Mouse (Mus musculus) erythroid progenitor cell, adult 5-6 weeks (primary cell): ENCODE results near the gene Map1b. TPM values are rescaled to one million over a fixed set of nuclear protein-coding genes. Genes with fewer than 3 reads are reported as not detected.

ENCODE experiments used
- ATAC-seq: replicated peaks from 2 replicates; pipeline ENCODE4 v1.8.0; 2016; ENCODE audit warnings: moderate number of reproducible peaks, mild to moderate bottlenecking, moderate TSS enrichment, inconsistent platforms; ENCODE audit not compliant: poor library complexity, low FRiP score, severe bottlenecking
- total RNA-seq, 2 experiments: library from RNA; stranded (forward) in 1 of 2; stranded (reverse) in 1 of 2; fragments of 150-400 nt in 1 of 2; fragments of 186-747, 209-891 nt in 1 of 2; gene quantifications; 2 replicates each; pipeline versions ENCODE4 v1.2.3 to v1.2.4; 2015 to 2017; ENCODE audit warnings: low replicate concordance in 2 of 2

The Map1b gene
- total RNA-seq, 2 experiments from 2014 or later: not detected

GRCm38 (mm10) chr13:99537908-99538513 is 21.7 kb upstream of the Map1b start:
- ATAC-seq: no peak

- ATAC-seq: no peak
Measured at GRCm38 (mm10) chr13:99528456-99528855, 12.1 kb upstream of the Map1b start.

DNA sequence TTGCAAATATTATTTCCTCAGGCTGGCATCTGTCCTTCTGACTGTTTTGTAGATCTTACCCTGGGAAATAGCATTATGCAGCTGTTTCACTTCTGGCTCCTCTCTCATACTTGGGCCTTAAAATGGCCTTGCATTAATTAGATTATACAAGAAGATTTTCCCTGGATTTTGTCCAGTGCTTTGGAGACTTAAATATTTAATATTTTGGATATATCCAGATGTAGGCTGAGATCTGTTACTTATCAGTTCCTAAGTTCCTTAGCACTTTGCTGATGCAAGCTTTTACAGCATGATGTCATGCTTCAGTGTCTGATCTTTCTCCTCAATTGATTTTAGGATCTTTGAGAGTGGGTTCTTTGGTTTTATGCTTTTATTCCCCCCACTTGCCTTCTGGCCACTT is 11.6 kb upstream of the Map1b start:
- ATAC-seq: no peak

- ATAC-seq: no peak
Measured at GRCm38 (mm10) chr13:99525491-99525890, 9.2 kb upstream of the Map1b start.

- ATAC-seq: no peak
Measured at GRCm38 (mm10) chr13:99517836-99518235, 1.5 kb upstream of the Map1b start.

GRCm38 (mm10) chr13:99515736-99516447 is 448 bp downstream of the Map1b start:
- no peak for ATAC-seq

DNA sequence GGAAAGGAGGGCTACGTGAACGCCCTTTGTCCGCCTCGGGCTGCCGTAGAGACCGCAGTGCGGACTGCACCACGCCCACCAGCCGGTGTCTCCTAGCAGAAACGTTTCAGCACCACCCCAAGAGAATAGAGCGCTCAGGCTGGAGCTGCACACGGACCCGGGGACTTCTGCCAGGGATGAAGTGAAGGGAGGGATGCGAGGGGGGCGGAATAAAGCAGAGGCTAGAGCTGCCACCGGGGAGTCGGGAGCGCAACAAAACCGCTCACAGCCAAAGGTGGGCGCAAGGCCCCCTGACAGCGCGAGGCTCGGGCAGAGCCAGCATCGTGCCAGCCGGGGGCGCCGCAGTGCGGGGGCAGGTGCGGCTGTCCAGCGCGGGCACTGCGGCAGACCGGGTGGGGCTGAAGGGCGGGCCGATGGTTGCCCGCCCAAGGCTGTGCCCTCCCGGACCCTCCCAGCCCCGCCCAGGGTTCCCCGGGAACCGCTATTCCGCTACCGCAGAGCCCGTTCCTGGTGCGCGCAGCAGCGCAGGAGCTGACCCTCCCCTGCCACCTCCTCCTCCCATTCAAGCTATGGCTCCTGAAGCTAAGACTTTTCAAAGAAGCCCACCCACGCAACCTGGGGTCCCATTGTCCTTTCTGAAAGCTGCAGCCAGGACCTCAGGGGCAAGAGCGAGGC is 1.3 kb downstream of the Map1b start:
- no peak for ATAC-seq

DNA sequence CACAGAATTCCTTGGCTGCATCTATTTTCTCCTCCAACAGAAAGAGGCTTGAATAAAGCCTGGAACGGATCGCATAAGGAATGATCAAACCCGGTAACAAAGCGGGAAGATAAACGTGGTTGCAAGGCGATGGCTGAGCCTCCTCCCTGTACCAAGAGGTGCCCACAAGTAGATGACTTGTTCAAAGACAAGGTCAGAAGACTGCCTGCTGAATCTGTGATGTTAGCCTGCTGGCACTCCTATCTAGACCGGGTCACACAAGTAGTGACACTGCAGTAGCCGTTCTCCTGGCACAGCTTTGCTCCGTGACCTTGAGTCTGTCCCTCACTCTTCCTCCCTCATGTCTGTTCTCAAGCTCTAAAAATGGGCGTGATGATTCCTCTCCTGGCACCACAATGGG is 2.4 kb downstream of the Map1b start:
- ATAC-seq: no peak

DNA sequence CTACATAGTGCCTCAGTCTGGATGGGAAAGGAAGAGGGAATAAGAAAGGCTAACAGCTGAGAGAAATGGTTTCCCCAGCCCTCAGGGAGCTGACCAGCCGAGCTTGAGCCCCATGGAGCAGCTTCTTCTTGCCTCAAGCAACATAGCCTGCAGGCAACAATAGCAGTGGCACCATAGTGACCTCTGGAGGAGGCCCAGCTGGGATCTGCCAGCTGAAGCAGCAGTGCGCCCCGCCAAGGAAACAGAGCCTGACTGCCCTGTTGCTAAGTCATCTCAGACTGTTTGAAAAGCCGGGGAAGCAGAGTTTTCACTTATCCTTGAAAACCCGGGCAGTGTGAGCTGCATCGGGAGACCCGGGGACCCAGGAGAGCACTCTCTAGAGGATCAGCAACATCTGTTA is 3.2 kb downstream of the Map1b start:
- no peak for ATAC-seq

DNA sequence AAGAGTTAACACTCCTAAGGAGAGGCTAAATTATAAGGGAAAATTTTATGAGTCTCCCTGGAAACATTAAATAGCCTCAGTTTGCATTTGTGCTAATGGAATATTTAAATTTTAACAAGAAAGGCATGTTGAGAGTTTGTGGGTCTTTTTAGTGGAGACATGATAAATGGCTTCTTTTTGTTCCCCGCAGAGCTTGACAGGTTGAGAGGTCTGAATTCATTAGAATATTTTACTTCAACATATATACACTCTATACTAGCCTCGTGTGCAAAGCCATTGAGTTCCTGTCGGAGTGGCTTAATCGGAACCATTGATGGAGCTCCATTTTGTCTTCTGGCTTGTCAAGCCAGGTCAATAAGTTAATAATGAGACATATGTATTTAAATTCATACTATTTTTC is 6.4 kb downstream of the Map1b start:
- ATAC-seq: no peak

DNA sequence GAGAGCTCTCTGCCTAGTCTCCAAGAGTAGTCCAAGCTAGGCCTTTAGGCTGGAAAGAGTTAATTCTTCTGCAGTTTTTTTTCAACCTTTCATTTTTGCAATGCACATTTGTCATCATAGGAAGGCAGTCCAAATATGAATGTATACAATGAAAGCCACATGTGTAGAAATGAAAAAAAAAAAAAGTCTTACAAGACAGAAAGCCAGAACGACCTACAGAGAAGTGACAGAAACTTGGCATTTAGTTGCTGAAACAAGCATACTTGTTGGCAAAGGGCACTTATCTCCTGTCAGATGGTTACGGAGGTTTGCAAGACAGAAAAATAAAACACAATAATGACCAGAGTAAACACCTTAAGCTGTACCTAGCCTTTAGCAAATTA is 9.8 kb downstream of the Map1b start:
- no peak for ATAC-seq

- ATAC-seq: no peak
Measured at GRCm38 (mm10) chr13:99505826-99506579, 10.3 kb downstream of the Map1b start.

- no peak for ATAC-seq
Measured at GRCm38 (mm10) chr13:99503370-99503979, 12.9 kb downstream of the Map1b start.

- ATAC-seq: no peak
Measured at GRCm38 (mm10) chr13:99502911-99503310, 13.4 kb downstream of the Map1b start.

- no peak for ATAC-seq
Measured at GRCm38 (mm10) chr13:99502126-99502744, 14.1 kb downstream of the Map1b start.

DNA sequence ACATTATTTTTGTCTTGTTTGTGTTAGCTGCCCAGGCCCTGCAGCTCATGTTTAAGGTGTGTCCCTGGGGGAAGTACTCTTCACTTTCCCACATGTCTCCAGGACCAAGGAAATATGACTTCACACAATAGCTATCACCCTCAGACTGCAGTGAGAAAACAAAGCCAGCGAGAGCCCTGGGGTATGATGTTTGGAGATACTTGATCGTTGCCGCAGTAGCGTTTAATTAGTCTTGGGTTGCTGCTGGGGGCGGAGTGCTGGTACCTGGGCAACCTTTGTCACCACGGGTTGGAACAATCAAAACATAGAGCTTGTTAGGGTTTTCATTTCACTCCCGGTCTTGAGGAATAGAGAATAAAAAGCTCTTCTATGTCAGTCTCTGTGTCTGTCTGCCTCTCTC is 14.9 kb downstream of the Map1b start:
- ATAC-seq: no peak

GRCm38 (mm10) chr13:99500609-99501008 is 15.7 kb downstream of the Map1b start:
- no peak for ATAC-seq

DNA sequence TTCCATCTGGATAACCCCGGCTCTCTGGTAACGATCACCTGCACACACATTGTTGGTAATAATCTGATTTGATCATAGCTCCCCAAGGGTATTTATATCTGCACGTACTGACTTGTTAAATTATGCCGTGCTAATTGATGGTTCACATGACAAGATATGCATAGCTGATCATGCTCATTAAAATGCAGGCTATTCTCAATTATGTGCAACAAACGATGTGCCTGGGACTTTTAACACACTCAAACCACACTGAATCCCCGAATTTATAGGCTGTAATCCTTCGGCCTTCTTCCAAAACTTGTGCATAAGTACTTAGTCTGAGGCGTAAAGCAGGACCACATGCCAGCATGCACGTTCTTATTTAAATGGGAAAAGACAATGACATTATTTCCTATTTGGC is 16.6 kb downstream of the Map1b start:
- no peak for ATAC-seq

GRCm38 (mm10) chr13:99496106-99496505 is 20.2 kb downstream of the Map1b start:
- ATAC-seq: no peak

DNA sequence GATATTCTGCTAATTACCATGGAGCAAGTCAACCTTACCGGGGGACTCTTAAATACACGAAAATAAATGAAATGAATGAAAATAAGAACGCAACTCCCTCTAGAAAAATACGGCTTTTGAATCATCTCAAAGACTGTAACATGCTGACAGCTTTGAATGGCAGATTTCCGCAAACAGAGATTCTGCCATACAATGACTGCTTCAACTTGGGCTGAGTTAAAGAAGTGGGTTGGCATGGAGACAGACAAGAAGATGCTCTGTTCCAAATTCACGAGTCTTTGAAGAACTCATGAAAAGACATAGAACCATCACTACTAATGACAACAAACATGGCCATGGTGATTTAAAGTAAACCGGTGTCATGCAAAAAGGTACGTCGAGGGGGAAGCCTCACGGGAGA is 21.9 kb downstream of the Map1b start:
- no peak for ATAC-seq
